Comparison of ENCODE assay signal across 23 mouse cellular contexts in genomic region chr3:27406440-27406839, GRCm38 (mm10). TPM values are rescaled to one million over a fixed set of nuclear protein-coding genes. Genes with fewer than 3 reads are reported as not detected.
"Had no signal": no experiment of that assay in that cellular context is flagged by ENCODE, and none has a peak within 500 bp of the region (broad histone marks: within the 10 kb centered on the region; RNA-seq: fewer than 3 reads in every experiment).

No protein-coding gene starts in this region.

- DNase-seq: liver, postnatal 0 days; lung, embryonic 14.5 days; lung, postnatal 10 days; lung, postnatal 4 days; midbrain, embryonic 14.5 days; right cerebral cortex, adult 18-20 months; right cerebral cortex, postnatal 25 days; right cerebral cortex, postnatal 4 days; spleen, adult 18-20 months; thymus, adult 2 months; thymus, postnatal 25 days; thymus, postnatal 4 days had no signal

- H3K27me3 ChIP-seq: midbrain, embryonic 12.5 days; neural tube, embryonic 13.5 days; neural tube, embryonic 15.5 days had no signal

- H3K9me3 ChIP-seq: midbrain, embryonic 10.5 days; midbrain, embryonic 12.5 days; neural tube, embryonic 13.5 days; neural tube, embryonic 15.5 days had no signal

- H3K36me3 ChIP-seq: midbrain, embryonic 10.5 days; midbrain, embryonic 12.5 days; neural tube, embryonic 13.5 days; neural tube, embryonic 15.5 days had no signal

- H3K27ac ChIP-seq: midbrain, embryonic 10.5 days; midbrain, embryonic 12.5 days; neural tube, embryonic 13.5 days; neural tube, embryonic 15.5 days had no signal

- ATAC-seq: liver, postnatal 0 days; midbrain, embryonic 16.5 days had no signal

- H3K4me2 ChIP-seq: lung, embryonic 14.5 days; midbrain, embryonic 12.5 days; neural tube, embryonic 13.5 days; neural tube, embryonic 15.5 days had no signal

- H3K4me3 ChIP-seq: midbrain, embryonic 10.5 days; midbrain, embryonic 12.5 days; myocyte; neural tube, embryonic 13.5 days; neural tube, embryonic 15.5 days had no signal

- H3K9ac ChIP-seq: liver, postnatal 0 days; lung, embryonic 14.5 days; midbrain, embryonic 12.5 days; neural tube, embryonic 13.5 days; neural tube, embryonic 15.5 days had no signal

- H3K4me1 ChIP-seq: midbrain, embryonic 10.5 days; midbrain, embryonic 12.5 days; neural tube, embryonic 13.5 days; neural tube, embryonic 15.5 days had no signal

RNA-seq across cellular contexts. Expression of gene Ghsr, which starts 35.3 kb away (rescaled TPM):
- polyA plus RNA-seq: liver, postnatal 0 days; lung, embryonic 14.5 days; lung, embryonic 16.5 days; myocyte; small intestine, adult 2 months; stomach, embryonic 14.5 days; stomach, embryonic 16.5 days; urinary bladder, adult 2 months had no signal
